Mouse (Mus musculus) limb, embryonic 15.5 days (tissue): ENCODE measurements at regions not wholly inside any gene's neighbourhood (a gene's known extent, or its start where the extent isn't known, plus 50 kb on each side); places are given as distances from the start of the nearest gene placed in this dataset.
A peak's percentile ranks its signal among the peaks of the same experiment; 100 is the strongest.

Source experiments
- ATAC-seq: fragments of 200-750 bp; cut with Nextera tagmentation; 2 replicates; pipeline ENCODE4 v1.8.0; 2017; ENCODE audit warnings: low read depth, moderate TSS enrichment; ENCODE audit not compliant: insufficient number of reproducible peaks, low FRiP score, low TSS enrichment
- H3K27ac ChIP-seq: fragments of 300-500 bp; sonication (generic); 2 replicates; pipeline ENCODE4 v1.5.1; 2015; ENCODE audit warnings: moderate library complexity, mild to moderate bottlenecking, inconsistent platforms
- H3K27me3 ChIP-seq: fragments of 300-500 bp; sonication (generic); 2 replicates; pipeline ENCODE4 v1.6.1; 2015; ENCODE audit warnings: inconsistent platforms
- H3K36me3 ChIP-seq: fragments of 300-500 bp; sonication (generic); 2 replicates; pipeline ENCODE4 v1.6.1; 2015; ENCODE audit warnings: inconsistent platforms
- H3K4me1 ChIP-seq: fragments of 300-500 bp; sonication (generic); 2 replicates; pipeline ENCODE4 v1.6.1; 2015; ENCODE audit warnings: inconsistent platforms
- H3K4me2 ChIP-seq: fragments of 300-500 bp; sonication (generic); 2 replicates; pipeline ENCODE4 v1.6.1; 2015; ENCODE audit warnings: mild to moderate bottlenecking, inconsistent platforms
- H3K4me3 ChIP-seq: fragments of 300-500 bp; sonication (generic); 2 replicates; pipeline ENCODE4 v1.5.1; 2015; ENCODE audit warnings: mild to moderate bottlenecking, inconsistent platforms
- H3K9ac ChIP-seq: fragments of 300-500 bp; sonication (generic); 2 replicates; pipeline ENCODE4 v1.6.1; 2015; ENCODE audit warnings: inconsistent platforms
- H3K9me3 ChIP-seq: fragments of 300-500 bp; sonication (generic); 2 replicates; pipeline ENCODE4 v1.6.1; 2016; ENCODE audit warnings: inconsistent platforms
- WGBS: fragments of 180-500 bp; shearing (Covaris S2); methylation state at CpG from one replicate; pipeline ENCODE4 v1.1.7; 2015; 5-methylcytosine and 5-hydroxymethylcytosine counted together

- Histone ChIP-seq H3K27ac (no peak overlapping the region), H3K27me3 (no peaks in the 10 kb centered on the region), H3K9ac (no peak overlapping the region), H3K4me3 (no peak overlapping the region), H3K4me1 (no peaks in the 10 kb centered on the region), H3K4me2 (no peak overlapping the region), H3K36me3 (no peaks in the 10 kb centered on the region), H3K9me3 (no peaks in the 10 kb centered on the region)
- 83% methylated on average over 11 of the region's 11 CpGs for WGBS
- ATAC-seq: no peak
Observed at GRCm38 (mm10) chr4:47534959-47535358, 60.5 kb downstream of the Sec61b start.

DNA sequence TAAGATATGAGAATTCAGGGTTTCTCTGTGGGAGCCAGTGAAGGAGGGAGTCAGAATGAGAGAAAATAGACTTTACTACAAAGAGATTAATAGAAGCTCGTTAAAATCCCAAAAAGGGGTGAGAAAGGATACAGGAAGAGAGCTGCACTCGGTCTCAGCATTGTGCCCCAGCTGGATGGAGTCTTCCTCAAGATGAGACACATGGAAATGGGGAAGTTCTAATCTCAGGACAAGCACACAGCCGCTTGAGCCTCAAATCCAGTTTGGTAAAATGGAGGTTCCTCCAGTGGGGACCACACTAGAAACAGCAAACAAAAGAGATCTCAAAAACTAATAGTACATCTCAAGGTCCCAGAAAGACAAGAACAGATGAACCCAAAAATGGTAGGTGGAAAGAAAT, 93.2 kb downstream of the Sec61b start:
- H3K27me3 ChIP-seq: no peaks in the 10 kb centered on the region
- no peak overlapping the region for H3K9ac ChIP-seq
- 0 out of 2 replicates have a peak, but pooled peaks cover 2% of the 10 kb centered on the region for H3K4me1 ChIP-seq
- no peak overlapping the region for H3K27ac ChIP-seq
- ATAC-seq: no peak
- H3K4me2 ChIP-seq: no peak overlapping the region
- H3K9me3 ChIP-seq: no peaks in the 10 kb centered on the region
- H3K36me3 ChIP-seq: no peaks in the 10 kb centered on the region
- 55% methylated on average over 3 of the region's 3 CpGs for WGBS
- H3K4me3 ChIP-seq: no peak overlapping the region

DNA sequence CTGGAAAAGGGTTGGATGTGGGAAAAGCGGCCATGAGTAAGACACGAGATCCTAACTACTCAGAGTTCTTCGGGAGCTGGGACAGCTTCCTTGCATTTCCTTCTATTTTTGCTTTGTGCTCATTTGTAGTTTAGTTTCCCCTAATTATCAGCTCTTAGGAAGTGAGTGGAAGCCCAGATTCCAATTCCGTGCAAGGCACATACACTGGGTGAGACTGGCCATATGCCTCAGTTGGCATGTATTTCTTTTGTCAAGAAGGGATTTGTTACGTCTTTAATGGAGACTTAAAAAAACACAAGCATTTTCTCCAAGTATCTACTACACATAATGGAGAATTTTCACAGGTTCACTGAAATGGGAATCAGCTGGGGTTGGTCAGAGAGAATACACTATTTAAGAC, 96.4 kb downstream of the Sec61b start:
- H3K27ac ChIP-seq: no peak overlapping the region
- no peak overlapping the region for H3K4me3 ChIP-seq
- 84% methylated on average over 5 of the region's 5 CpGs for WGBS
- no peak overlapping the region for H3K4me2 ChIP-seq
- 0 out of 2 replicates have a peak, but pooled peaks cover 2% of the 10 kb centered on the region for H3K4me1 ChIP-seq
- H3K27me3 ChIP-seq: no peaks in the 10 kb centered on the region
- ATAC-seq: no peak
- no peak overlapping the region for H3K9ac ChIP-seq
- no peaks in the 10 kb centered on the region for H3K36me3 ChIP-seq
- no peaks in the 10 kb centered on the region for H3K9me3 ChIP-seq

GRCm38 (mm10) chr4:47576011-47576410, 101.6 kb downstream of the Sec61b start:
- H3K4me3 ChIP-seq: no peak overlapping the region
- no peaks in the 10 kb centered on the region for H3K27me3 ChIP-seq
- H3K27ac ChIP-seq: no peak overlapping the region
- H3K4me2 ChIP-seq: no peak overlapping the region
- no peak overlapping the region for H3K9ac ChIP-seq
- 78% methylated on average over 4 of the region's 4 CpGs for WGBS
- H3K9me3 ChIP-seq: no peaks in the 10 kb centered on the region
- 0 out of 2 replicates have a peak, but pooled peaks cover 2% of the 10 kb centered on the region for H3K4me1 ChIP-seq
- H3K36me3 ChIP-seq: no peaks in the 10 kb centered on the region
- ATAC-seq: no peak

DNA sequence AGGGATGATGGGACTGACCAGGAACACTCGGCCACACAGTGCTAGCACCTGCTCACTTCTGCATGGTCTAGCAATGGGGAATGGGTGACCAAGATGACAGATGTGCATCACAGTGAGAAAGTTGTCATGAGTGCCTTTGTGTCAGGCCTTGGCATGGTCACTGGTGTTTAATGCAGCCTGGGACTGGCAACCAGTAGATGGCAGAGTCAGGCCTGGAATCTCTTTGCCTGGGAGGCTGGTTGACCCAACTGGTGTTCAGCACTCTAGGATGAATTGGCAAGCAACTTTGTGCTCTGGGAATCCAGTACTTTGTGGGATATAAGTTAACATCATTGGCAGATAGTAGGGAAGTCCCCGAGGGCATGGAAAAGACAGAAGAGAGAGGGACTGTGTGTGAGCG, 103.0 kb downstream of the Sec61b start:
- H3K4me3 ChIP-seq: no peak overlapping the region
- no peaks in the 10 kb centered on the region for H3K9me3 ChIP-seq
- no peak overlapping the region for H3K27ac ChIP-seq
- no peak overlapping the region for H3K9ac ChIP-seq
- WGBS: 81% methylated on average over 3 of the region's 3 CpGs
- no peak for ATAC-seq
- no peak overlapping the region for H3K4me2 ChIP-seq
- H3K36me3 ChIP-seq: no peaks in the 10 kb centered on the region
- no peaks in the 10 kb centered on the region for H3K4me1 ChIP-seq
- H3K27me3 ChIP-seq: no peaks in the 10 kb centered on the region

DNA sequence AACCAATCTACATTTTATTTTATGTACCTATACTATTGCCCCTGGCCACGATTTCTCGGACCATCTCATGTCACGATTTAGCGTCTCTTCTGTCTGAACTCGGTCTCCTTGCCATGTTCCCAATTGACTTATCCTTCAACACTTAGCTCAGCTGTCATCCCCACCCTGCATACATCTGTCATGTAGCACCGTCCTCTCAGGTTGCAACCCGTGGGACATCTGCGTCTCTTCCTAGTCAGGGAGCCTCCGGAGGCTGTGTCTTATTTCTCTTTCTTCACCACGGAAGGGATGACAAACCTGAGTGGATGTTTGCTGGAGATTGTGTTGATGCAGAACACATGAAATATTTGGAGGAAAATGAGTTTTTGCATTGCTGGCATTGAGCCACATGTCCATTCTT, 104.2 kb downstream of the Sec61b start:
- Histone ChIP-seq H3K4me2 (no peak overlapping the region), H3K9ac (no peak overlapping the region), H3K27me3 (no peaks in the 10 kb centered on the region), H3K36me3 (no peaks in the 10 kb centered on the region), H3K9me3 (no peaks in the 10 kb centered on the region), H3K4me3 (no peak overlapping the region), H3K4me1 (no peaks in the 10 kb centered on the region), H3K27ac (no peak overlapping the region)
- 74% methylated on average over 10 of the region's 10 CpGs for WGBS
- ATAC-seq: no peak

DNA sequence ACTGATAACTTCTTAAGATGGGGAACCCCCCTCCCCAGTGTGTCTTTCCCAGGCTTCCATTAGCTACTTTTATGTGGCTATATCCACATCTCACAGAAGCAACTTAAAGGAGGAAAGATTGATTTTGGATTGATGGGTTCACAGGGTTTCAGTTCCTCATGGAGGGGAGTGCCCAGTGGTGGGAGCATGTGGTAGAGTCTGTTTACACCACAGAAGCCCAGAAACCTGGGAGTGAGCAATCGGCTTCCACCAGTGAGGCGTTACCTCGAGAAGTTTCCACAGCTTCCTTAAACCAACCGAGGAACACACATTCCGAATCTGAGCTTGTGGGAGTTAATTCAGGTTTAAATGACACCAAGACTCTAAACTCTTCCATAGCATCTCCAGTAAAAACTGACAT, 106.1 kb downstream of the Sec61b start:
- no peak overlapping the region for H3K4me2 ChIP-seq
- ATAC-seq: no peak
- no peak overlapping the region for H3K4me3 ChIP-seq
- 85% methylated on average over 5 of the region's 5 CpGs for WGBS
- H3K36me3 ChIP-seq: no peaks in the 10 kb centered on the region
- H3K27me3 ChIP-seq: no peaks in the 10 kb centered on the region
- H3K27ac ChIP-seq: no peak overlapping the region
- no peaks in the 10 kb centered on the region for H3K9me3 ChIP-seq
- no peak overlapping the region for H3K9ac ChIP-seq
- no peaks in the 10 kb centered on the region for H3K4me1 ChIP-seq

- peaks cover 12% of the 10 kb centered on the region for H3K4me1 ChIP-seq
- no peaks in the 10 kb centered on the region for H3K27me3 ChIP-seq
- H3K36me3 ChIP-seq: no peaks in the 10 kb centered on the region
- H3K27ac ChIP-seq: peak overlapping the region; percentile 67
- no peak overlapping the region for H3K4me2 ChIP-seq
- H3K9me3 ChIP-seq: no peaks in the 10 kb centered on the region
- no peak overlapping the region for H3K9ac ChIP-seq
- H3K4me3 ChIP-seq: no peak overlapping the region
- ATAC-seq: 0 out of 2 replicates have a peak, but pooled peaks have one; percentile 44
- WGBS: 25% methylated on average over 5 of the region's 5 CpGs
Observed at GRCm38 (mm10) chr4:47587256-47587655, 112.8 kb downstream of the Sec61b start.

- Histone ChIP-seq H3K4me3 (no peak overlapping the region), H3K36me3 (no peaks in the 10 kb centered on the region), H3K4me1 (peaks cover 5% of the 10 kb centered on the region), H3K27me3 (no peaks in the 10 kb centered on the region), H3K27ac (no peak overlapping the region), H3K9me3 (no peaks in the 10 kb centered on the region), H3K9ac (no peak overlapping the region), H3K4me2 (no peak overlapping the region)
- WGBS: 84% methylated on average over 11 of the region's 11 CpGs
- ATAC-seq: no peak
Observed at GRCm38 (mm10) chr4:47592271-47592986, 118.0 kb downstream of the Sec61b start.

GRCm38 (mm10) chr4:47593155-47593554, 118.7 kb downstream of the Sec61b start:
- no peaks in the 10 kb centered on the region for H3K9me3 ChIP-seq
- H3K9ac ChIP-seq: no peak overlapping the region

DNA sequence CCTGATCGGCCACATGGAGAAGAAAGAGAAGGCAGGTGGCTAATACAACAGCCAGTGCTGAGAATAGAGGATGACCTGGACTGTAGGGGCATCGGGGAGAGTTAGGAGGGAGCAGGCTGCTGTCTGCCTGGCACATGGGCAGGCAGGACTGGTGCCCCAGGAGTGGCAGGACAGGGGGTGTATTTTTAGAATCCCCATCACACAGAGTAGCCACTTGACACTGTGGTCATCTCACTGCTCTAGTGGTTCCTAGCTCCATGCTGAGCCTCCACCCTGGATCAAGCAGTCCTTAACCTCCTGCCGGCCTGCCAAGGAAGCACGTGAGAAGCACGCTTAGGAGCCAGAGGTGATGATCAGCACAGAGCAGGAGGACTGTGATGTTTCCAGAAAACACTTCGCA, 119.7 kb downstream of the Sec61b start:
- Histone ChIP-seq H3K4me1 (no peaks in the 10 kb centered on the region), H3K4me3 (no peak overlapping the region), H3K9me3 (no peaks in the 10 kb centered on the region), H3K36me3 (no peaks in the 10 kb centered on the region), H3K27ac (no peak overlapping the region), H3K4me2 (no peak overlapping the region), H3K9ac (no peak overlapping the region), H3K27me3 (no peaks in the 10 kb centered on the region)
- ATAC-seq: no peak
- 84% methylated on average over 6 of the region's 6 CpGs for WGBS

More at GRCm38 (mm10) chr4:47593155-47593554, 118.7 kb downstream of the Sec61b start:
- no peak overlapping the region for H3K27ac ChIP-seq
- no peaks in the 10 kb centered on the region for H3K27me3 ChIP-seq
- no peak overlapping the region for H3K4me2 ChIP-seq
- no peaks in the 10 kb centered on the region for H3K4me1 ChIP-seq
- H3K4me3 ChIP-seq: no peak overlapping the region
- H3K36me3 ChIP-seq: no peaks in the 10 kb centered on the region
- WGBS: 85% methylated on average over 7 of the region's 7 CpGs
- ATAC-seq: no peak

DNA sequence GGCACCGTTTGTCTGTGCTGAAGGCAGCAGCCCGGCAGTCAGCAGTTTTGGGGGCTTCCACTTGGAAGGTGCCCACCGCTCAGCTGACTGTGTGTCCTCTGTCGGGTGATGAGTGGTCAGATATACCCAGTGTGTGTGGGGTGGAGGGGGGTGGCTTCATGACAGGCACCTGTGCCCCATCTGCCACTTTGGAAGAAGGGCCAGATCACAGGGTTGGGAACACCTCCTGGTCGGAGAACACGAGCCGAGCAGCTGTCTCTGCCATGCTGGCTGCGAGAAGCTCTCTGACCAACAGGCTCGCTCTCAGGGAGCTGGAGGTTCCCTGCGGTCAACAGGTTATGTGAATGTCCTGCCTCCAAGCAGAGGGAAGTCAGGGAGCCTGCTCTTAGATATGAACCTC, 121.4 kb downstream of the Sec61b start:
- H3K9ac ChIP-seq: no peak overlapping the region
- 74% methylated on average over 10 of the region's 10 CpGs for WGBS
- H3K4me1 ChIP-seq: no peaks in the 10 kb centered on the region
- no peak for ATAC-seq
- H3K36me3 ChIP-seq: no peaks in the 10 kb centered on the region
- no peak overlapping the region for H3K27ac ChIP-seq
- no peak overlapping the region for H3K4me2 ChIP-seq
- no peaks in the 10 kb centered on the region for H3K9me3 ChIP-seq
- no peaks in the 10 kb centered on the region for H3K27me3 ChIP-seq
- H3K4me3 ChIP-seq: no peak overlapping the region

- H3K27me3 ChIP-seq: no peaks in the 10 kb centered on the region
- no peak overlapping the region for H3K9ac ChIP-seq
- peaks cover 4% of the 10 kb centered on the region; the same call in 1 of the 2 replicates for H3K4me1 ChIP-seq
- WGBS: 65% methylated on average over 7 of the region's 7 CpGs
- no peaks in the 10 kb centered on the region for H3K9me3 ChIP-seq
- H3K36me3 ChIP-seq: no peaks in the 10 kb centered on the region
- no peak overlapping the region for H3K4me3 ChIP-seq
- no peak overlapping the region for H3K27ac ChIP-seq
- H3K4me2 ChIP-seq: no peak overlapping the region
- no peak for ATAC-seq
Observed at GRCm38 (mm10) chr4:47597586-47597985, 123.1 kb downstream of the Sec61b start.
